Mouse (Mus musculus): ENCODE measurements around the gene Cyfip1. TPM values are rescaled to one million over a fixed set of nuclear protein-coding genes. Genes with fewer than 3 reads are reported as not detected.
"Not testable (repeated sequence)": the region's sequence is repeated elsewhere in the genome, so short reads cannot be mapped to it uniquely, and the experiment has no call there.

Gene Cyfip1
- total RNA-seq, 2 experiments from 2014 or later, result 8.3 to 10.5 TPM

DNA sequence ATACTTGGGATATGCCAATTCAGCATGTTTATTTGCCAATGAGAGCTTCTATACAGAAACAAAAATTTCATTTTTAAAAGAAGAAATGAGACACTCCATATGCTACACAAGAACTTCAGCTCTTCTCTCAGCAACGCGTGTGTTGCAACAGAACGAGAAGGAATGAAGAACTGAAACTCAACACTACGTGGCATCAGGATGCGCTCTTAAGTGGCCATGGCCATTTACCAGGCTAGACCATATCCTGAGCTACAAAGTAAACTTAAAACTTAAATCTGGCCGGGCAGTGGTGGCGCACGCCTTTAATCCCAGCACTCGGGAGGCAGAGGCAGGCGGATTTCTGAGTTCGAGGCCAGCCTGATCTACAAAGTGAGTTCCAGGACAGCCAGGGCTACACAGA, 76.8 kb downstream of the Cyfip1 start:
- not testable (repeated sequence) for ATAC-seq (replicated peaks; ENCODE audit: low FRiP score, poor library complexity, severe bottlenecking)

DNA sequence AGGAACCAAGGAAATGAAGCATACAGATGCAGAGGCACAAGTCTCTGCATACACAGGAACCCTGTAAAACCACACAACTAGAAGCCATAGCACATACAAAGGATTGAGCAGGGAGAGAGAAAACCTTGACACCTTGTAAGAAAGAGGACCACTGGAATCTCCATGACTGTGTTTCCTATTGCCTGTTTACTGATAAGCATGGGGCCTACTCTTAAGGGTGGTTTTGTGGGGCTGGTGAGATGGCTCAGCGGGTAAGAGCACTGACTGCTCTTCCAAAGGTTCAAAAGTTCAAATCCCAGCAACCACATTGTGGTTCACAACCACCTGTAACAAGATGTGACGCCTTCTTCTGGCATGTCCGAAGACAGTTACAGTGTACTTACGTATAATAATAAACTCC, 85.7 kb downstream of the Cyfip1 start:
- ATAC-seq (replicated peaks; ENCODE audit: low FRiP score, poor library complexity, severe bottlenecking), result no peak

DNA sequence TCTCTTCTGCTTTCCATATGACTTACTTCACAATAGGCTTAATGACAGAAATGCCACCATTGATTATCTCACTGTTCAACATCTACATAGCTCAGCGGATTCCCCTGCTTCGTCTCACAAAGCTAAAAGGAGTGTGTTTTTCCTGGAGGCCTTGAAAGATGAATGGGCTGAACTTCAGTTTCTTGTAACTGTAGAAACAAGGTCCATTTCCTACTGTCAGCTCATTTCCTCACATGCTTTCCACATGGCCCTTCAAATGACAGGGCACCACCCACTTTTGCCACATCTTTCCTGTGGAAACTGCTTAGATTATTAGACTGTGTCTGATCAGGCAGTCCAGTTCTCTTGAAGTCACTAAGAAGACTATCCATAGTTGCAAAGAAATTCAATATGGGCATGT, 87.1 kb downstream of the Cyfip1 start:
- no peak for ATAC-seq (replicated peaks; ENCODE audit: low FRiP score, poor library complexity, severe bottlenecking)

DNA sequence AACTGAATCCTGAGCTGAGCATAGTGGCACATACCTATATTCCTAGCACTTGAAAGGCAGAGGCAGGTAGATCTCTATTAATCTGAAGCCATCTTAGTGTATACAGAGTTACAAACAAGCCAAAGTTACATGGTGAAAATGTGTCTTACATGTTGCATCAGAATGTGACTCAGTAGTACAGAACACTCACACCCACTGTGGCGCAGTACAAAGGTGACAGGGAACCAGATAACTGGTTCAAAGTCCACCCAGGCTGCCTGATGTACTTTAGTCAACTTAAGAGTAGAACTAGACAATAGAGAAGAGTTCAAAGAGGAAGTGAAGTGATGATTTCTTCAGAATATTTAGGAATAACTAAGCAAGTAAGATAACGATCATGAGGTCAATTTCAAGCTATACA, 93.5 kb downstream of the Cyfip1 start:
- no peak for ATAC-seq (replicated peaks; ENCODE audit: low FRiP score, poor library complexity, severe bottlenecking)

DNA sequence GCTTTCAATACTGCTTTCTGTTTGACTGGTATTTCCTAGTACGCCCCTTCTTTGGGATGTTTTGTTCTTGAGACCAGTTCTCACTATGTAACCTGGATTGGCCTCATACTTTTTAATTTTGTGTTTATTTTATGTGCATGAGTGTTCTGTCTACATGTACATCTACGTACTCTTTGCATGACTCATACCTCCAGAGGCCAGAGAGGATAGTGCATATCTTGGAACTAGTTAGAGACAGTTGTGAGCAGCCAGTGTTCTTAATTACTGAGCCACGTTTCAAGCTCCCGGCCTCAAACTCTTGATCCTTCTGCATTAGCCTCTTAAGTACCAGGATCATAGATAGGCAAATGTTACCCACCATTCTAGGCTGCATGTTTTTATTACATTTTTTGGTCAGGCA, 96.8 kb downstream of the Cyfip1 start:
- ATAC-seq (replicated peaks; ENCODE audit: low FRiP score, poor library complexity, severe bottlenecking), result no peak

DNA sequence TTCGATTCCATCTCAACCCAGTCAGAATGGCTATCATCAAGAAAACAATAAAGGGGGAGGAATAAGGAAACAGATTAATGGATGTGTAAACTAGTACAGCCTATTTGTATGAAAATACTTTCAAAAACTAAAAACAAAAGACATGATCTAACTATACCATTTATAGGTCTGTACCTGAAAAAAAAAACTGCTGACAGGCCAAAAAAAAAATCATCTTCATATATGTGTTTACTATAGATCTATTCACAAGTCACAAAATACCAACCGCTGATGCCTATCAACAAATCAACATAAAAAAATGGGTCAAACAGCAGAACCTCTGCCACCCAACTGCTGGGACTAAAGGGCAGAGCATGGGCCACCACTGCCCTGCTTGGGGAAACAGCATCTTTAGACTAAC, 114.5 kb downstream of the Cyfip1 start:
- no peak for ATAC-seq (replicated peaks; ENCODE audit: low FRiP score, poor library complexity, severe bottlenecking)

DNA sequence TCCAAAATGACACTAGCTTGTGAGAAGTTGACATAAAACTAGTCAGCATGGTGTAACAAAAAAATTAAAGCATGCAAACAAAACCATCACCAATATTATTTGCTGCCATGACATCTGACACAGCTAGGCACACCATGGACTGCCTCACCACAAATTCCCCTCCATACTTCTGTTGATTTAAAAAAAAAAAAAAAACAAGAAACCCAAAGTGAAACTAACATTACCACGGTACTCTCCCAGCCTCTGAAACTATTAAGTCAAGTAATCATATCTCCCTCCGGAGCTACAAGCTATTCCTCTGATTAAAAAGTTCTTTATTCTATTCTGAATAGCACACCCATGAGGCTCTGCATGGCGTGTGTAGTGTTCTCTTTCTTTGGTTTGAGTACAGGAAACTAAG, 115.6 kb downstream of the Cyfip1 start:
- ATAC-seq (replicated peaks; ENCODE audit: low FRiP score, poor library complexity, severe bottlenecking), result no peak

DNA sequence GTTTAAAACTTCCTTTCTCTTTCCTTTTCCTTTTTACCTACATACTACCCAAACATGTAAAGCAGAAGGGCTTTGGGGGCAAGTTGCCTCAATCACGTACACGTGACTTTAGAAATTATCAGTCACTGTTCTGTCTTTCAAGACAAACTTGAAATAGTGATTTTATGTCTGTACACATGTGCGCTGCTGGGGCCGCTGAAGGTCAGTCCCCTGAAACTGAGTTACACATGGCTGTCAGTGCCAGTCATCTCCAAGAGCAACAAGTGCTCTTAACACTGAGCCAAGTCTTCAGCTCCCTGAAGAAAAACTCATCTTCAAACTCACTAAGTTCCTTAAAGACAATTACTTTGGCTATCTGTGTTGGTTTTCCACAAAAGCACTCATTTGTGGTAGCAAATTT, 116.4 kb downstream of the Cyfip1 start:
- ATAC-seq (replicated peaks; ENCODE audit: low FRiP score, poor library complexity, severe bottlenecking), result no peak

DNA sequence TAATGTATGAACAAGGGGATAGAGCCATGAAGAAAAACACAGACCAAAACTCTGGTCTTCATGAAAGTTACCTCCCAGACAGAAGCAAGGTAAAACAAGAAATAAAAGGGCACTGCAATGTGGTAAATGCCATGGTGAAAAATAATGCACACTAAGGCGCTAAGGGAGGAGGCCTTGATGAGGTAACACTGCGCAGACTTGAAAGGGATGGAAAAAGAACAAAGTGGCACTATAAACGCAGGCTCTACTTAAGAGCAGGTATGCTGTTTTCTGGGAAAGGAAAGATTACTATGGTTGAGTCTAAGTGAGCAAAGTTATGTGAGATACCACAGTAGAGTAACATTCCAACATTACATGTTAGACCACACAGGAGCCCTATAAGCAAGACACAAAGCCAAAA, 118.3 kb downstream of the Cyfip1 start:
- ATAC-seq (replicated peaks; ENCODE audit: low FRiP score, poor library complexity, severe bottlenecking), result no peak

DNA sequence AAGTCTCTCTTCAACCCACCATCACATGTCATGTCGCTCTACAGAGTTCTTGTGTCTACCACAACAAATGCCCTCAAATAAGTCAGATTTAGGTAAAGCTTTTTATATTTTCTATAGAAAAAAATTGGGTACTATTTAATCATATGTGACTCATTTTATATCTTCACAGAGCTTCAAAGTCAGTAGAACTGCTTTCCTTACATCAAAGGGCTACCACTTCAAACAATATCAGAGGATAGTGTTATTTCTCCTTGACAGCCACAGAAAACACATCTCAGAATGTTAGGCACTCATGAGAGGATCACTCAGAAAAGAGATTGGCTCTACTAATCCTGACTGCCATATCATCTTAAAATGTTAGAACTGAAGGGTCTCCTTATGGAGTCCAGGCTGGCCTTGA, 119.0 kb downstream of the Cyfip1 start:
- ATAC-seq (replicated peaks; ENCODE audit: low FRiP score, poor library complexity, severe bottlenecking), result no peak

DNA sequence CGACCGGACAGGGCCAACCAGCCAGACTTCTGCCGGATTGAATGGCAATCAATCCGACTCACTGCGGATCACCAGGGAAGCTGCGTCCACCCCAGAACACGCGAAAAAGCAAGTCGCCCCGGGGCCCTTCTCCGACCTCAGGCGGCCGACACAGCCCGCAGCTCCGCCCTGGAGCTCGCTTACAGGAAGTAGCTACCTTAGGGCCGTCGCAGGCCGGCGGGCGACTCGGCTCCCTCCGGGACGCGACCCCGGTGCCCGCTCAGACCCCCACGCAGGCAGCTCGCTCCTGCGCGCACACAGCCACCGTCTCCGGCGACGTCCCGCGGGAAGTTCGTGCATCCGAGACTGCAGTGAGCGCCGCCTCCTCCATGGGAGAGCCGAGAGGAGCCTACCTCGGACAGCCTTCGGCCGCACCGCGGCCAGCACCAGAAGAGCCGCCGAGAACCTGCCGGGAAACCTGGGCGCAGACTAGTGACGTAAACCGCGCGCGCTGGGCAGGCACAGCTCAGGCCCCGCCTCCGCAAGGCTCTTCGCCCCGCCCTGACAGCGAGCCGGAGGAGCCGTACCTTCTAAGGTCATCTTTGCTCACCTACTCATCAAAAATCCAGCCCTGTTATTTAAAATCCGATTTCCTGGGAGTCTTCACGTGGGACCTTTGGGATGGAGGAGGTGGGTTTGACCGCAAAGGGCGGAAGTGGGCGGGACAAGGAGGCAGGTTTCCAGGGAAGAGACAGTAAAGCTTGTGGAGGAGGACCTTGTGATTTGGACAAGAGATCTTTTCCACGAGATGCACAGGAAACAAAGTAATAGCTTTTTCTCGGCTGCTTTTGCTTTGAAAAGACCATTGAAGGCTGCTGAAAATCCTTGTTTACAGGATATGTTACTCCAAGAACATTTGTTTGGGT, 120.7 kb downstream of the Cyfip1 start, which contains the start of gene Nipa2:
Gene Nipa2 (minus strand): TSS at position 473 of the 905 bp plus-strand sequence.
- ATAC-seq (replicated peaks; ENCODE audit: low FRiP score, poor library complexity, severe bottlenecking), result peak; percentile 96

DNA sequence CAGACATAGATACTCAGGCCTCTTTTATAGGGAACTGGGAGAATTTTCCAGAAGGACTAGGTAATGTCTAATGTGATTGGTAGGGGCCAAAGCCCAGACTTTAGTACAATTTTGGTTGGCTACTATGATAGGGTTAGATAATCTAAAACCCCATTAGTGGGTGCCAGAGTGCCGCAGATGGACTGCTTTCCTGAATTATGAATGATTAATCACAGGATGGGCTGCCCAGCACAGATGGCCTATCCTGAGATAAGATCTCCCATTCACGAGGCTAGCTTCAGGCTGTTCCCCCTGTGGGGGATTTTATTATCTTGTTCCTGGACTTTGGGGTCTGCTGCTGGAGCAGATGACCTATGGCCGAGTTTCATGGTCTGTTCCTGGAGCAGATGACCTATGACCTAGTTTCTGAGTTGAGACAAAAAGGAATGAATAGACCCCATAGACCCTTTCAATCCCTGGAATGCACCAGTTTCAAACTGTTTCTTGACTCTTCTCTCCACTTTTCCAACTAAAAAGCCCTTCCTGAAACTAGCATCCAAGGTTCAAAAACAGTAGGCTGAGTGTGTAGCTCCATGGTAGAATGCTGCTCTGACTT, 125.4 kb downstream of the Cyfip1 start:
- ATAC-seq (replicated peaks; ENCODE audit: low FRiP score, poor library complexity, severe bottlenecking), result no peak

DNA sequence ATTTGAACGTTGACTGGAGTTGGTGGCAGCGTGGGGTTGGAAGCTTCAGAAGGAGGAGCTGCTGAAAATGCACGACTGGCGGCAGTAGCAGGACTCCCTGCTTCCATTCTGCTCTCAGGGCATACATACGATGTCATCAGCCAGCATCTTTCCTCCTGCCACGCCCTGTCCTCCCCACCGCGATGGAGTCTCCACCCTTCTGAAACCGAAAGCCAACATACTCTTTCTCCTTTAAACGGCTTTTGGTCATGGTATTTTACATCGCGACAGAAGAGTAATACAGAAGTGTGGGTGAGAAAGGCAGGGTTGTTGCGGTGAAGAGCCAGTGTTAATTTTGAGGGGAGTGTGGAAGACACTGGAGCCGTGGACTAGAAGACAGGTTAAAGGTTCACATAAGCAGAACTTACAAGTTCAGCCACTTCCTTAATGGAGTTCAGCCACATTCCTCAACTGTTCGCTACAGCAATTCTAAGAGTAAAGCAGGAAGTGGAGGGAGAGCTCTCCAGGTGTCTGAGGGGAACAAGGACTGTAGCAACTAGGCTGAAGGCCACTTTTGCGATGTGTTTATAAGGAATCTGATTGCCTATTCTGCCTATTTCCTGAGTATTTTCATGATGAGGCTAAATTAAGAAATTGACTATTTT, 126.8 kb downstream of the Cyfip1 start:
- peak; percentile 99 for ATAC-seq (replicated peaks; ENCODE audit: low FRiP score, poor library complexity, severe bottlenecking)

DNA sequence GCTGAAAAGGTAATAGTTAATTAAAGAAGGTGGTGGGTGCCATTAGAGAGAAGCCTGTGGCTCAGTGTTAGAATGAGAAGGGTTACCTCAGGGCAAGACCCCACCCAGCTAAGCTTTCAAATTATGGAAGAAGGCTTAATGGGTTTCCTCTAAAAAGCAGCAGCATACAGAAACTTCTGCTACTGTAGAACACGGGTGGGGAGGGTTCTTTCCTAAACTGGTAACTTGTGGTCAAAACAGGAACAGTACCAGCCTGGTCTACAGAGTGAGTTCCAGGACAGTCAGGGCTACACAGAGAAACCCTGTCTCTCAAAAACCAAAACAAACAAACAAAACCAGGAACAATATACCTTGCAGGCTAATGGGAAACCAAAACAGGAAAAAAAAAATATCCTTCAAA, 127.9 kb downstream of the Cyfip1 start:
- ATAC-seq (replicated peaks; ENCODE audit: low FRiP score, poor library complexity, severe bottlenecking), result no peak

DNA sequence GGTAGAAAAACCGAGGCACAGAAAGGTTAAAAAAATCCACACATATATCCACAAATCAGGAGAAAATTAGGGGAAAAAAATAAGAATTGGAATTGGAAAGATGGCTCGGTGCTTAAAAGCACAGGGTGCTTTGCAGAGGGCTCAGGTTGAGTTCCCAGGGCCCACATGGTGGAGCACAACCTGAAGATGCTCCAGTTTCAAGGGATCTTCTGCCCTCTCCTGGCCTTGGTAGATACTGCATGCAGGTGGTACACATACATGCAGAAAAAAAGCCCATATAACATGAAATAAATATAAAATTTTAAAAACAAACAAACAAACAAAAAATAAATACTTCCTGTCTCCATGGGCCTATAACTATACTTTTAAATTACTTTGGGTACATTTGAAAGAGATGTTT, 132.9 kb downstream of the Cyfip1 start:
- no peak for ATAC-seq (replicated peaks; ENCODE audit: low FRiP score, poor library complexity, severe bottlenecking)

DNA sequence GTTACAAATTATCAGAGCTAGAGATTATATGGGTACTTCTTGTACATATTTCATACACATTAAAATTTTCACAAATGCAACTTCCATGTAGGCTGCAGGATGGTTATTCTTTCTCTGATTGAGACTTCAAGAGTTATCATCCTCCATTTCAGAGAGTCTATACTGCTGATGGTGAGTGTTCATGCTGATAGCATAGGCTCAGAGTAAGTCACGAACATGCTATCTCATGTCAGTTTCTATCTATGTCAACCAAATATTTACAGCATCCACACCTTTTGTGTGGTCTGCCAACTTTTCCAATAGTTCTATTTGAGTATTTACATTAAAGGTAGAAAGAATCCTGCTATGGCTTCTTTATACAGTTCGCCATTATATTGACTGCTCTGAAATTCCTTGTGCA, 140.0 kb downstream of the Cyfip1 start:
- ATAC-seq (replicated peaks; ENCODE audit: low FRiP score, poor library complexity, severe bottlenecking), result peak; percentile 75

Other genes starting within 250 kb of the Cyfip1 start
- not detected in 2 replicates for gene Siglech, start 73.6 kb upstream of the Cyfip1 start, total RNA-seq (2015; ENCODE audit: low replicate concordance)
- 1.1 TPM in 1 of 2 replicates, not detected in the other for gene Siglech, start 73.6 kb upstream of the Cyfip1 start, total RNA-seq (2017; ENCODE audit: low replicate concordance)
- 14.7 and 24.5 TPM in 2 replicates for gene Tubgcp5, start 47.6 kb upstream of the Cyfip1 start, total RNA-seq (2015; ENCODE audit: low replicate concordance)
- 14.5 and 17.3 TPM in 2 replicates for gene Tubgcp5, start 47.6 kb upstream of the Cyfip1 start, total RNA-seq (2017; ENCODE audit: low replicate concordance)
- gene Nipa2, start 120.7 kb downstream of the Cyfip1 start, total RNA-seq (2015; ENCODE audit: low replicate concordance), result 35.0 and 67.9 TPM in 2 replicates
- gene Nipa2, start 120.7 kb downstream of the Cyfip1 start, total RNA-seq (2017; ENCODE audit: low replicate concordance), result 38.0 and 47.7 TPM in 2 replicates
- gene Nipa1, start 178.2 kb downstream of the Cyfip1 start, total RNA-seq (2015; ENCODE audit: low replicate concordance), result 35.0 and 46.1 TPM in 2 replicates
- 39.1 and 52.6 TPM in 2 replicates for gene Nipa1, start 178.2 kb downstream of the Cyfip1 start, total RNA-seq (2017; ENCODE audit: low replicate concordance)
- gene Herc2, start 208.5 kb downstream of the Cyfip1 start, total RNA-seq (2015; ENCODE audit: low replicate concordance), result 39.0 and 65.6 TPM in 2 replicates
- gene Herc2, start 208.5 kb downstream of the Cyfip1 start, total RNA-seq (2017; ENCODE audit: low replicate concordance), result 173 and 232 TPM in 2 replicates

Data from erythroid progenitor cell, adult 5-6 weeks (primary cell).